ENCODE assay signal across 34 mouse cellular contexts in genomic region chr5:65973189-65973588, GRCm38 (mm10). TPM values are rescaled to one million over a fixed set of nuclear protein-coding genes. Genes with fewer than 3 reads are reported as not detected.
DNase-seq lines count a peak whose midpoint lies in the region; ATAC-seq and TF ChIP-seq lines count a peak whose summit lies in the region.
"Had no signal": no experiment of that assay in that cellular context is flagged by ENCODE, and none has a peak within 500 bp of the region (broad histone marks: within the 10 kb centered on the region; RNA-seq: fewer than 3 reads in every experiment).

No protein-coding gene starts in this region.

- no peaks in the 10 kb centered on the region for H3K27me3 ChIP-seq in liver, adult 2 months (ENCODE audit: control insufficient read depth, insufficient read depth, low read length)
- no peaks in the 10 kb centered on the region for H3K27me3 ChIP-seq in liver, embryonic 11.5 days (replicated peaks; ENCODE audit: control insufficient read depth, insufficient read depth, low read length)
- H3K27me3 ChIP-seq in heart, embryonic 11.5 days (ENCODE audit: control insufficient read depth, insufficient read depth, low read length) = no peaks in the 10 kb centered on the region
- no peaks in the 10 kb centered on the region for H3K27me3 ChIP-seq in midbrain, embryonic 10.5 days (ENCODE audit: low read depth, poor library complexity, severe bottlenecking)
- H3K27me3 ChIP-seq: CH12.LX; embryonic facial prominence, embryonic 12.5 days; embryonic facial prominence, embryonic 15.5 days; forebrain, embryonic 13.5 days; heart, embryonic 12.5 days; heart, embryonic 15.5 days; hindbrain, embryonic 13.5 days; intestine, embryonic 15.5 days; Patski had no signal

- DNase-seq in liver, adult 2 months (ENCODE audit: extremely low read depth, low read depth, low spot score) = peak; percentile 24
- no peak for DNase-seq in liver, embryonic 11.5 days (ENCODE audit: low spot score)
- DNase-seq in Muller cell, postnatal 12 days (ENCODE audit: inconsistent ontology term) = peak; percentile 20
- DNase-seq in midbrain, embryonic 10.5 days (ENCODE audit: low spot score) = no peak
- DNase-seq in thymus, postnatal 10 days (ENCODE audit: low spot score in 2 of 2) = no peak
- DNase-seq: adrenal gland, postnatal 14 days; B cell, adult 2 months; cerebellum, adult 18-20 months; cerebellum, adult 9-10 months; cerebellum, postnatal 14 days; gastrocnemius, postnatal 10 days; gastrocnemius, postnatal 36 days; heart, postnatal 10 days; heart, postnatal 36 days; kidney, adult 11 months had no signal

- no peak overlapping the region for H3K4me2 ChIP-seq in liver, embryonic 11.5 days
- no peak overlapping the region for H3K4me2 ChIP-seq in heart, embryonic 11.5 days
- H3K4me2 ChIP-seq: embryonic facial prominence, embryonic 12.5 days; embryonic facial prominence, embryonic 15.5 days; forebrain, embryonic 13.5 days; heart, embryonic 12.5 days; heart, embryonic 15.5 days; hindbrain, embryonic 13.5 days; intestine, embryonic 15.5 days had no signal

- no peaks in the 10 kb centered on the region for H3K4me1 ChIP-seq in liver, adult 2 months (ENCODE audit: control insufficient read depth, insufficient read depth, low read length)
- no peaks in the 10 kb centered on the region for H3K4me1 ChIP-seq in liver, embryonic 11.5 days (replicated peaks; ENCODE audit: control insufficient read depth, insufficient read depth, low read length)
- peaks cover 3% of the 10 kb centered on the region; the same call in 1 of the 2 replicates for H3K4me1 ChIP-seq in embryonic fibroblast, embryonic 13.5 days (ENCODE audit: control insufficient read depth, insufficient read depth, low read length)
- no peaks in the 10 kb centered on the region for H3K4me1 ChIP-seq in heart, embryonic 11.5 days (ENCODE audit: control insufficient read depth, insufficient read depth, low read length)
- H3K4me1 ChIP-seq in midbrain, embryonic 10.5 days = no peaks in the 10 kb centered on the region
- H3K4me1 ChIP-seq: embryonic facial prominence, embryonic 12.5 days; embryonic facial prominence, embryonic 15.5 days; forebrain, embryonic 13.5 days; heart, embryonic 12.5 days; heart, embryonic 15.5 days; hindbrain, embryonic 10.5 days; hindbrain, embryonic 13.5 days; intestine, embryonic 15.5 days had no signal

- H3K9ac ChIP-seq in liver, adult 2 months (ENCODE audit: low read depth, low read length) = no peak overlapping the region
- no peak overlapping the region for H3K9ac ChIP-seq in liver, embryonic 11.5 days (ENCODE audit: low read depth, low read length)
- no peak overlapping the region for H3K9ac ChIP-seq in heart, embryonic 11.5 days (ENCODE audit: low read depth, low read length)
- H3K9ac ChIP-seq: embryonic facial prominence, embryonic 12.5 days; embryonic facial prominence, embryonic 15.5 days; forebrain, embryonic 13.5 days; heart, embryonic 12.5 days; heart, embryonic 15.5 days; hindbrain, embryonic 13.5 days; intestine, embryonic 15.5 days had no signal

- ATAC-seq in liver, embryonic 11.5 days (replicated peaks; ENCODE audit: low FRiP score) = no peak
- ATAC-seq in heart, embryonic 11.5 days (replicated peaks; ENCODE audit: insufficient number of reproducible peaks, low FRiP score, low TSS enrichment) = no peak
- ATAC-seq: forebrain, embryonic 13.5 days; forebrain, embryonic 16.5 days; hindbrain, embryonic 16.5 days; intestine, embryonic 15.5 days; Patski had no signal

- no peaks in the 10 kb centered on the region for H3K79me2 ChIP-seq in liver, adult 2 months (ENCODE audit: control insufficient read depth, insufficient read depth, low read length)

- no peaks in the 10 kb centered on the region for H3K36me3 ChIP-seq in liver, adult 2 months (ENCODE audit: control insufficient read depth, insufficient read depth, low read length)
- no peaks in the 10 kb centered on the region for H3K36me3 ChIP-seq in liver, embryonic 11.5 days (ENCODE audit: control insufficient read depth, insufficient read depth, low read length)
- no peaks in the 10 kb centered on the region for H3K36me3 ChIP-seq in heart, embryonic 11.5 days (ENCODE audit: control insufficient read depth, insufficient read depth, low read length)
- no peaks in the 10 kb centered on the region for H3K36me3 ChIP-seq in midbrain, embryonic 10.5 days
- H3K36me3 ChIP-seq: embryonic facial prominence, embryonic 12.5 days; embryonic facial prominence, embryonic 15.5 days; G1E; heart, embryonic 12.5 days; heart, embryonic 15.5 days; hindbrain, embryonic 10.5 days; hindbrain, embryonic 13.5 days; intestine, embryonic 15.5 days had no signal

- TF ChIP-seq CTCF in liver, adult 2 months (IDR thresholded peaks at IDR 0.05; ENCODE audit: low read depth, low read length) = no peak
- TF ChIP-seq CTCF in embryonic fibroblast, embryonic 13.5 days (IDR thresholded peaks at IDR 0.05; ENCODE audit: borderline replicate concordance, insufficient read depth, low read length) = no peak

- no peak for TF ChIP-seq POLR2A in liver, adult 2 months (IDR thresholded peaks at IDR 0.05; ENCODE audit: extremely low read depth, insufficient read depth, low read length)
- no peak for TF ChIP-seq POLR2A in embryonic fibroblast, embryonic 13.5 days (IDR thresholded peaks at IDR 0.05; ENCODE audit: low read depth, low read length)

- WGBS in liver, adult 2 months = 67% methylated on average over 2 of the region's 2 CpGs
- 59% methylated on average over 2 of the region's 2 CpGs for WGBS in liver, embryonic 11.5 days
- 57% methylated on average over 2 of the region's 2 CpGs for WGBS in heart, embryonic 11.5 days (ENCODE audit: insufficient replicate concordance)
- 79% methylated on average over 2 of the region's 2 CpGs for WGBS in midbrain, embryonic 10.5 days

- H3K27ac ChIP-seq in liver, adult 2 months (replicated peaks; ENCODE audit: insufficient read depth, low read depth, low read length) = no peak overlapping the region
- H3K27ac ChIP-seq in liver, embryonic 11.5 days (ENCODE audit: low read depth, low read length) = no peak overlapping the region
- H3K27ac ChIP-seq in embryonic fibroblast, embryonic 13.5 days (ENCODE audit: insufficient read depth, low read length) = peak overlapping the region; percentile 38
- no peak overlapping the region for H3K27ac ChIP-seq in heart, embryonic 11.5 days (ENCODE audit: low read depth, low read length)
- H3K27ac ChIP-seq in midbrain, embryonic 10.5 days (replicated peaks) = no peak overlapping the region
- H3K27ac ChIP-seq: embryonic facial prominence, embryonic 12.5 days; embryonic facial prominence, embryonic 15.5 days; forebrain, embryonic 13.5 days; heart, embryonic 15.5 days; hindbrain, embryonic 10.5 days; hindbrain, embryonic 13.5 days; intestine, embryonic 15.5 days had no signal

- H3K9me3 ChIP-seq in liver, embryonic 11.5 days (ENCODE audit: control insufficient read depth, low read length) = no peaks in the 10 kb centered on the region
- no peaks in the 10 kb centered on the region for H3K9me3 ChIP-seq in heart, embryonic 11.5 days (replicated peaks; ENCODE audit: control insufficient read depth, low read length)
- H3K9me3 ChIP-seq in midbrain, embryonic 10.5 days (replicated peaks) = no peaks in the 10 kb centered on the region
- H3K9me3 ChIP-seq: embryonic facial prominence, embryonic 12.5 days; embryonic facial prominence, embryonic 15.5 days; forebrain, embryonic 13.5 days; G1E; heart, embryonic 12.5 days; heart, embryonic 15.5 days; hindbrain, embryonic 10.5 days; hindbrain, embryonic 13.5 days; intestine, embryonic 15.5 days had no signal

- H3K4me3 ChIP-seq in liver, adult 2 months (ENCODE audit: insufficient read depth, low read depth, low read length) = no peak overlapping the region
- H3K4me3 ChIP-seq in liver, embryonic 11.5 days (ENCODE audit: low read depth, low read length) = no peak overlapping the region
- no peak overlapping the region for H3K4me3 ChIP-seq in embryonic fibroblast, embryonic 13.5 days (ENCODE audit: insufficient read depth, low read length)
- no peak overlapping the region for H3K4me3 ChIP-seq in heart, embryonic 11.5 days (ENCODE audit: low read depth, low read length)
- H3K4me3 ChIP-seq in midbrain, embryonic 10.5 days = no peak overlapping the region
- H3K4me3 ChIP-seq: embryonic facial prominence, embryonic 12.5 days; embryonic facial prominence, embryonic 15.5 days; erythroblast, embryonic 14.5 days; forebrain, embryonic 13.5 days; heart, embryonic 12.5 days; heart, embryonic 15.5 days; hindbrain, embryonic 10.5 days; hindbrain, embryonic 13.5 days; intestine, embryonic 15.5 days had no signal

RNA-seq across cellular contexts. Expression of gene 9130230L23Rik, which starts 30.9 kb away (rescaled TPM):
- total RNA-seq in liver, adult 2 months (2014; rRNA removed) = 0.65 and 0.67 TPM in 2 replicates
- polyA plus RNA-seq in liver, adult 2 months (2012; rRNA removed) = not detected in 2 replicates
- polyA plus RNA-seq in liver, embryonic 11.5 days (2014; fragmentation: Nextera tagmentation; extraction: Ambion mirVana) = not detected in 2 replicates
- polyA plus RNA-seq in embryonic fibroblast, embryonic 13.5 days (2011; ENCODE audit: insufficient read length, low read depth, missing spikeins) = not detected in 2 replicates
- polyA plus RNA-seq in heart, embryonic 11.5 days (2014; fragmentation: Nextera tagmentation; extraction: Ambion mirVana) = 0.29 TPM in 1 of 2 replicates, not detected in the other
- not detected in 2 replicates for polyA plus RNA-seq in midbrain, embryonic 10.5 days (2016; fragmentation: Nextera tagmentation; extraction: Ambion mirVana)
- total RNA-seq: gastrocnemius, adult 18-20 months; gastrocnemius, postnatal 36 days; granulocyte monocyte progenitor cell, adult 5-6 weeks; heart, adult 8-10 months; heart, postnatal 10 days; heart, postnatal 36 days had no signal
- polyA plus RNA-seq: embryonic facial prominence, embryonic 12.5 days; erythroblast, embryonic 14.5 days; forebrain, embryonic 13.5 days; forebrain, embryonic 16.5 days; G1E; Patski had no signal

RNA-seq across cellular contexts. Expression of gene Chrna9, which starts 38.5 kb away (rescaled TPM):
- total RNA-seq in liver, adult 2 months (2014; rRNA removed) = not detected in 2 replicates
- not detected in 2 replicates for polyA plus RNA-seq in liver, adult 2 months (2012; rRNA removed)
- 0.14 TPM in 1 of 2 replicates, not detected in the other for polyA plus RNA-seq in liver, embryonic 11.5 days (2014; fragmentation: Nextera tagmentation; extraction: Ambion mirVana)
- not detected in 2 replicates for polyA plus RNA-seq in embryonic fibroblast, embryonic 13.5 days (2011; ENCODE audit: insufficient read length, low read depth, missing spikeins)
- polyA plus RNA-seq in heart, embryonic 11.5 days (2014; fragmentation: Nextera tagmentation; extraction: Ambion mirVana) = not detected in 2 replicates
- 0.10 TPM in 1 of 2 replicates, not detected in the other for polyA plus RNA-seq in midbrain, embryonic 10.5 days (2016; fragmentation: Nextera tagmentation; extraction: Ambion mirVana)
- total RNA-seq: CH12.LX; granulocyte monocyte progenitor cell, adult 5-6 weeks; heart, postnatal 36 days had no signal
- polyA plus RNA-seq: embryonic facial prominence, embryonic 15.5 days; erythroblast, embryonic 14.5 days; forebrain, embryonic 13.5 days; forebrain, embryonic 16.5 days; G1E; hindbrain, embryonic 13.5 days; hindbrain, embryonic 16.5 days; intestine, embryonic 15.5 days; Patski had no signal

Comparison
In these comparisons a context has a peak if more than half of its experiments do, and no peak if none do; other contexts are left out.
1. DNase-seq: peak in liver, adult 2 months (single experiment) and Muller cell, postnatal 12 days (single experiment); none in liver, embryonic 11.5 days (single experiment), midbrain, embryonic 10.5 days (single experiment) and thymus, postnatal 10 days (0 of 2).